Mouse (Mus musculus) CD4-positive, CD25-positive, alpha-beta regulatory T cell, adult 4 months (primary cell): ENCODE measurements around the gene E130114P18Rik. TPM values are rescaled to one million over a fixed set of nuclear protein-coding genes. Genes with fewer than 3 reads are reported as not detected.

Experiments
- ATAC-seq: one replicate; pipeline ENCODE4 v1.8.0; 2017
- polyA plus RNA-seq, 2 experiments: library from polyadenylated mRNA; unstranded; fragments of 100-300 nt; shearing (Covaris generic); gene quantifications; one replicate each; pipeline ENCODE4 v1.2.1; 2017

E130114P18Rik gene
- polyA plus RNA-seq, 2 experiments from 2014 or later, result not detected

- no peak for ATAC-seq
Observed at GRCm38 (mm10) chr4:97804638-97805037, 26.8 kb upstream of the E130114P18Rik start.

GRCm38 (mm10) chr4:97803791-97804190, 25.9 kb upstream of the E130114P18Rik start:
- no peak for ATAC-seq

- ATAC-seq, result no peak
Observed at GRCm38 (mm10) chr4:97796505-97796904, 18.6 kb upstream of the E130114P18Rik start.

- ATAC-seq, result no peak
Observed at GRCm38 (mm10) chr4:97795957-97796356, 18.1 kb upstream of the E130114P18Rik start.

GRCm38 (mm10) chr4:97794865-97795264, 17.0 kb upstream of the E130114P18Rik start:
- ATAC-seq, result no peak

- ATAC-seq, result no peak
Observed at GRCm38 (mm10) chr4:97793931-97794330, 16.1 kb upstream of the E130114P18Rik start.

- ATAC-seq, result no peak
Observed at GRCm38 (mm10) chr4:97788537-97788936, 10.7 kb upstream of the E130114P18Rik start.

- no peak for ATAC-seq
Observed at GRCm38 (mm10) chr4:97787515-97787914, 9.6 kb upstream of the E130114P18Rik start.

GRCm38 (mm10) chr4:97786571-97786970, 8.7 kb upstream of the E130114P18Rik start:
- no peak for ATAC-seq

GRCm38 (mm10) chr4:97785547-97786271, 7.8 kb upstream of the E130114P18Rik start:
- no peak for ATAC-seq

GRCm38 (mm10) chr4:97784236-97784635, 6.4 kb upstream of the E130114P18Rik start:
- no peak for ATAC-seq

- ATAC-seq, result no peak
Observed at GRCm38 (mm10) chr4:97783073-97783879, 5.4 kb upstream of the E130114P18Rik start.

GRCm38 (mm10) chr4:97782497-97782896, 4.6 kb upstream of the E130114P18Rik start:
- no peak for ATAC-seq

GRCm38 (mm10) chr4:97782069-97782468, 4.2 kb upstream of the E130114P18Rik start:
- ATAC-seq, result no peak

- no peak for ATAC-seq
Observed at GRCm38 (mm10) chr4:97780666-97781435, 3.0 kb upstream of the E130114P18Rik start.

GRCm38 (mm10) chr4:97780024-97780423, 2.1 kb upstream of the E130114P18Rik start:
- ATAC-seq, result no peak

- no peak for ATAC-seq
Observed at GRCm38 (mm10) chr4:97779003-97779930, 1.4 kb upstream of the E130114P18Rik start.

GRCm38 (mm10) chr4:97778211-97779002, 529 bp upstream of the E130114P18Rik start:
- ATAC-seq, result no peak

- no peak for ATAC-seq
Observed at GRCm38 (mm10) chr4:97777081-97777705, 685 bp downstream of the E130114P18Rik start.

GRCm38 (mm10) chr4:97776388-97777080, 1.3 kb downstream of the E130114P18Rik start:
- no peak for ATAC-seq
